Mouse (Mus musculus): ENCODE measurements at regions not wholly inside any gene's neighbourhood (a gene's known extent, or its start where the extent isn't known, plus 50 kb on each side); places are given as distances from the start of the nearest gene placed in this dataset.

GRCm38 (mm10) chr17:45237246-45237645 lies 196.3 kb downstream of the Cdc5l start:
- no peak for DNase-seq

- no peak for DNase-seq
Measured at GRCm38 (mm10) chr17:45235401-45235800, 198.1 kb downstream of the Cdc5l start.

- DNase-seq: no peak
Measured at GRCm38 (mm10) chr17:45232874-45233273, 200.7 kb downstream of the Cdc5l start.

- no peak for DNase-seq
Measured at GRCm38 (mm10) chr17:45227190-45227589, 206.3 kb downstream of the Cdc5l start.

DNA sequence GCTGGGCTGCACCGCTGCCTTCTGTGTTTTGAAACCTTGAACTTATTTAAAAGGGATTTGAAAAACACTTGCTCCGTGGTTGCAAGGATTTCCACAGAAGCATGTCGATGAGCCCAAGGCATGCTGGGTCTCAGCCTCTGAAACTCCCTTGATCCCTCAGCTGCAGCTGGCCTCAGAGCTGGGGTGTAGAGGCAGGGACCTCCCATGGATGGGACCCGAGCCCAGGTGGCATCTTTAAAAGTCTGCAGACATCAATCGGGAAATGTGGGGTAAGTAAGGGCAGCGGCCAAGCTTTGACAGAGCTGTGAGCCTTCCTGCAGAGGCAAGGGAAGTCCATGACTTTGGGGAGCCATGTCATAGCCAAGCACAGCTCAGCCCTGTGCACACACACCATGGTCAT lies 207.1 kb downstream of the Cdc5l start:
- no peak for DNase-seq

GRCm38 (mm10) chr17:45221625-45222024 lies 211.9 kb downstream of the Cdc5l start:
- DNase-seq: no peak

DNA sequence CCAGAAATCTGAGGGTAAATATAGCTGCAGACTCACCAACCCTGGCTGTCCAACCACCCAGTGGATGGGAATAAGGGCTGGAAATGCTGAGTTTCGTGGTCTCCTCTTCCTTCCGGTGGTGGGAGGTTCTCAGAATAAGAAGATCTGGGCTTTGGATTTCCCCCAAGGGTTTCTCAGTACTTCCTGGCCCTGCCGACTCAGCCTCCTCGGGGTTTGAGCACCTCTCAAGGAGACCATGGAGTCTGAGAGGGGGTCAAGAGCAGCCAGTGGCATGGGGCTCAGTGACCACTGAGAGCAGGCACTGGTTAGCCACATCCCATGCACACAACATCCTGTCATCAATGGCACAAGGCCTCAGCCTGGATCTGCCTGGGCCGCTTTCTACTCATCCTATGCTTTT lies 216.4 kb downstream of the Cdc5l start:
- no peak for DNase-seq

GRCm38 (mm10) chr17:45215067-45216049 lies 218.2 kb downstream of the Cdc5l start:
- no peak for DNase-seq

- no peak for DNase-seq
Measured at GRCm38 (mm10) chr17:45210984-45211383, 222.6 kb downstream of the Cdc5l start.

- no peak for DNase-seq
Measured at GRCm38 (mm10) chr17:45209387-45209663, 224.2 kb downstream of the Cdc5l start.

DNA sequence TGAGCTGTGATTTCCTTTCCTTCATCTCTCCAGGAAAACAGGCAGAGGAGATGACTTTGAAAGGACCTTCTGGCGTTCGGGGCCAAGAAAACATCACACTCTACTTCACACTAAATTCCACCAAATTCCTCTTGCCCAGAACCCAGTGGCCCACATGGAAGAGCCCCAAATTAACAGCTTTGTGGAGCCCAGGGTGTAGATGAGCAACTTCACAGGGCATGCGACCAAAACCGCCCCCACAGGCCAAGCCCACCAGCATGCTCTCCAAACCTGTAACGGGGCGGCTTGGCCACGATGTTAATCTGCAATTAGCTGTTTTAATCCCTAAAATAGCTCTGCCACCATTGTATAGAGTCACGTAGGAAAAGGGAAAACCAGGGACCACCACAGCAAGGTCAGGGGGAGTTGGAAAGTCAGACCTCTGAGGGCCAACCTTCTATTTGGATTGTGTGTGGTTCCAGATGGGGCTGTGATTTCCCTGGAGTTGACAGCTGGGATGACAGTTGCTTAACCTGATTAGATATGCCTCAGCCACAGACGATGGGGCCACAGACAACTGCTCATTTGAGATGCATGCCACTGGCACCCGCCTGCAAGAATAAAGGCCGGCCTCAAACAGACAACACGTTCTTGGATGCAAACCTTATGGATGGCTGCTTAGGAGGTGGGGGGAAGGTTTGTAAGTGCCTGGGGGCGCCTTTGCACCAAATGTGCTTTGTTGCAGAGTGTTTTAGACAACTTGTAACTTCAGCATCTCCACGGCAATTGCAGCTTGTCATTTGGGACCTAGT lies 224.7 kb downstream of the Cdc5l start:
- DNase-seq: no peak

GRCm38 (mm10) chr17:45195779-45196178 lies 237.8 kb downstream of the Cdc5l start:
- DNase-seq: no peak

- DNase-seq: no peak
Measured at GRCm38 (mm10) chr17:45194786-45195281, 238.7 kb downstream of the Cdc5l start.

DNA sequence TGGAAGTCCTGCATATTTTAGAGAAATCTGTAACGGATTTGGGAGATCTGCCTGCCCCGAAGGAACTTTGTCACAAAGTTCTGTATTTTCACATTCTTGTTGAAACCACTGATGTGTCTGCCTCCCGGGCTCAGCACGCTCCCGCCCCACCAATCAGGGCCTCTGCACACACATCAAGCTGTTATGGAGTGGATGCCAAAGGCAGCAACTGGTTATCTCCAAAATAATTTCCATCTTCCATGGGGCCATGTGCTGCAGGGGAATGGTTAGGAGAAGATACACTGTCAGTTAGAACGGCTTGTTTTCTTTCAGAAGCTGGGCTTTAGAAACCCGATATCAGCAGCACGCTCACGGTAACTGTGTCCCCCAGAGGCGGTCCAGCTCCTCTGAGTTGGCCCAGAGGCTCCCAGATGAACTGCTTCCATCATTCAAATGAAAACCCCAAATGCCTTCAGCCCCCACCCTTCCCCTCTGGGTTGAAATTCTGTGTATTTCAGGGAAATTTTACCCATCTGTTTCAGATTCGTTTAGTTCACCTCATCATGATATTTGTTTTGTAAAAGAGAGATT lies 240.0 kb downstream of the Cdc5l start:
- DNase-seq: no peak

DNA sequence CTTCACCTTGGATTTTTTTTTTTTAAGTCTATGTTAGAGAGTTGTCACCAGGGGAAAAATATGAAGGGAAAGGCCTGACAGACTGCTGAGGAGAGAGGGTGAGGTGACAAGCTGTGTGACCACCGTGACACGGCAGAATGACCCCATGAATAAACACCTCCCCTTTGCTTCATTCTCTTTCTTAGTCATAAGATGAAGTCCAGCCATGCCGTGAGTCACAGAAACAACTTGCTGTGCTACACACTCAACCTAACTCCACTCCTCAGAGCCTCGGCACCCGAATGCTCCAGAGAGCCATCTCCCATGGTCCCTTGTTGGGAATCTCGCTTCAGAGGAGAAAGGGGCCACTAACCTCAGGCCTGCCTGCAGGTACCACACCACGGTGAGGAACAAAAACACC lies 246.1 kb downstream of the Cdc5l start:
- DNase-seq: no peak

DNA sequence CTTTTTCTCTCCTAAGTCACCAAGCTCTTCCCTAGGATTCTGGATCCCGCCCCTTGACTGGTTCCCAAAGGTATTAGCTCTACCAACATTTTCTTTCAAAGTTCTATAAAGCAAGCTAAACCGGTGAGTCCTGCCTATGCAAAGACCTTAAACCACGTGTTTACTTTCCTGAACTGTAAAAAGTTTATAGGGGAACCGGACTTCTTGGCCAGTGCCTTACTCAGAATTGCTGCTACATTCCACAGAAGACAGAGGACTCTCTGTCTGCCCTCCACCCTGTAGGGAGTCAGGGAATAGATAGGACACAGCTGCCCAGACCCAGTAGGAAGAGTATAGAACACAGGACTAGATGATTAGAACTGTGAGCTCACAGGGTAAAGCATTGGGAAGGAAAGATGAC lies 257.2 kb downstream of the Cdc5l start:
- no peak for DNase-seq

GRCm38 (mm10) chr17:45169257-45169994 lies 264.1 kb downstream of the Cdc5l start:
- DNase-seq: no peak

Data from cerebellum, postnatal 25 days (tissue).